Mouse (Mus musculus) ES-Bruce4 (cell line): ENCODE data around the gene Ccdc71.

Experiments used
- CTCF ChIP-seq: IDR thresholded peaks from one replicate; pipeline ENCODE4 v1.8.1; 2011; ENCODE audit warnings: low read depth, low read length
- EP300 ChIP-seq: IDR thresholded peaks from 2 replicates; pipeline ENCODE4 v1.6.1; 2011; ENCODE audit warnings: low read depth, low read length; ENCODE audit not compliant: insufficient read depth

GRCm38 (mm10) chr9:108452911-108453310, 7.4 kb upstream of the Ccdc71 start:
- no peak for TF ChIP-seq CTCF
- TF ChIP-seq EP300: no peak
